Mouse (Mus musculus): ENCODE data around the gene Tmem268.

DNA sequence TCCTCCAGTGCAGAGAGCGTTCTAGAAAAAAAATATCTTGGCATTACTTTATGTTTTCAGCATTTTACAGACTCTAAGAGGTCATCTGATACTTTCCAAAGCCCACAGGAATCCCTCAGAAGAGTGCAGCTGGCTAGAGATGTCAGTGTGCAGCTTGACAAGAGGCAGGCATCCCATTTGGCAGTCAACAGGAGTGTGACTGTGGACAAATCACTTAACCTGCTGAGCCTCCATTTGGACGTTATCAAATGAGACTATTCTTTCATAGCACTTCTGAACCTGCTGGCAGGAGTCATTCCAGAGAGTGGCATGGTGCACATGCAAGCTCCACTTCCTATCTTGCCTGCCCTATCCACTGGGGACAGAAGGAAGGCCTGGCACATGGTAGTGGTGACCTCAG lies 16.4 kb upstream of the Tmem268 start:
- no peak for TF ChIP-seq FLI1 (IDR thresholded peaks at IDR 0.05; ENCODE audit: low read length)
- no peak for TF ChIP-seq GATA1 (IDR thresholded peaks at IDR 0.05; ENCODE audit: borderline replicate concordance, low read length)
